Mouse (Mus musculus): ENCODE measurements around the gene Tymp. TPM values are rescaled to one million over a fixed set of nuclear protein-coding genes. Genes with fewer than 3 reads are reported as not detected.

The Tymp gene
- 1.2 and 1.3 TPM in 2 replicates for polyA plus RNA-seq (2015; fragmentation: Nextera tagmentation; extraction: Ambion mirVana)

- ATAC-seq (replicated peaks; ENCODE audit: insufficient number of reproducible peaks, insufficient read depth, low FRiP score, low read depth) = no peak
- Histone ChIP-seq H3K4me2 (peak within 1 kb of the TSS; percentile 25; the same call in 1 of the 2 replicates), H3K4me3 (no peak within 1 kb of the TSS), H3K27me3 (peaks cover 56% of the 10 kb centered on the region), H3K4me1 (replicated peaks) (peaks cover 42% of the 10 kb centered on the region), H3K36me3 (peaks cover 7% of the 10 kb centered on the region), H3K27ac (no peak within 1 kb of the TSS), H3K9ac (no peak within 1 kb of the TSS), H3K9me3 (replicated peaks) (no peaks in the 10 kb centered on the region)
- 28% methylated on average over 16 of the region's 16 CpGs for WGBS
These were observed at the start of gene Tymp for GRCm38 (mm10) chr15:89376957-89377356. Gene Tymp, minus strand, starts transcription at chr15:89377039.

GRCm38 (mm10) chr15:89425711-89426121 lies 48.9 kb upstream of the Tymp start, which contains the start of gene Cpt1b:
Gene Cpt1b, minus strand, starts transcription at chr15:89425863.
- Histone ChIP-seq H3K4me1 (replicated peaks) (peaks cover 53% of the 10 kb centered on the region), H3K4me3 (peak within 1 kb of the TSS; percentile 59), H3K9me3 (replicated peaks) (no peaks in the 10 kb centered on the region), H3K36me3 (peaks cover 30% of the 10 kb centered on the region; the same call in 1 of the 2 replicates), H3K9ac (peak within 1 kb of the TSS; percentile 76), H3K27ac (peak within 1 kb of the TSS; percentile 98), H3K27me3 (no peaks in the 10 kb centered on the region), H3K4me2 (peak within 1 kb of the TSS; percentile 66)
- 31% methylated on average over 6 of the region's 6 CpGs for WGBS
- ATAC-seq (replicated peaks; ENCODE audit: insufficient number of reproducible peaks, insufficient read depth, low FRiP score, low read depth) = peak; percentile 81

- 78% methylated on average over 8 of the region's 8 CpGs for WGBS
- H3K4me2 ChIP-seq = peak overlapping the region; percentile 66
- peak overlapping the region; percentile 76; the same call in 1 of the 2 replicates for H3K9ac ChIP-seq
- H3K27ac ChIP-seq = peak overlapping the region; percentile 98
- peaks cover 41% of the 10 kb centered on the region for H3K36me3 ChIP-seq
- H3K27me3 ChIP-seq = no peaks in the 10 kb centered on the region
- no peaks in the 10 kb centered on the region for H3K9me3 ChIP-seq (replicated peaks)
- peaks cover 46% of the 10 kb centered on the region for H3K4me1 ChIP-seq (replicated peaks)
- H3K4me3 ChIP-seq = peak overlapping the region; percentile 59
- no peak for ATAC-seq (replicated peaks; ENCODE audit: insufficient number of reproducible peaks, insufficient read depth, low FRiP score, low read depth)
These were observed 47.8 kb upstream of the Tymp start for GRCm38 (mm10) chr15:89424621-89425020.

- H3K36me3 ChIP-seq = peaks cover 59% of the 10 kb centered on the region
These were observed 45.1 kb upstream of the Tymp start for GRCm38 (mm10) chr15:89421938-89422337.

GRCm38 (mm10) chr15:89415282-89415681 lies 38.4 kb upstream of the Tymp start:
- H3K27ac ChIP-seq = peak overlapping the region; percentile 83
- peaks cover 22% of the 10 kb centered on the region for H3K4me1 ChIP-seq (replicated peaks)
- ATAC-seq (replicated peaks; ENCODE audit: insufficient number of reproducible peaks, insufficient read depth, low FRiP score, low read depth) = peak; percentile 48; the same call in 1 of the 2 replicates
- H3K9me3 ChIP-seq (replicated peaks) = no peaks in the 10 kb centered on the region
- 42% methylated on average over 8 of the region's 8 CpGs for WGBS
- no peak overlapping the region for H3K9ac ChIP-seq
- H3K4me3 ChIP-seq = no peak overlapping the region
- peaks cover 38% of the 10 kb centered on the region for H3K36me3 ChIP-seq
- H3K4me2 ChIP-seq = peak overlapping the region; percentile 26; the same call in 1 of the 2 replicates
- no peaks in the 10 kb centered on the region for H3K27me3 ChIP-seq

More at GRCm38 (mm10) chr15:89421938-89422337, 45.1 kb upstream of the Tymp start:
- Histone ChIP-seq H3K9me3 (replicated peaks) (no peaks in the 10 kb centered on the region), H3K27me3 (no peaks in the 10 kb centered on the region), H3K4me1 (replicated peaks) (peaks cover 38% of the 10 kb centered on the region), H3K9ac (no peak overlapping the region), H3K27ac (no peak overlapping the region), H3K4me3 (no peak overlapping the region), H3K4me2 (no peak overlapping the region)
- ATAC-seq (replicated peaks; ENCODE audit: insufficient number of reproducible peaks, insufficient read depth, low FRiP score, low read depth) = no peak
- WGBS = 92% methylated on average over 9 of the region's 9 CpGs

GRCm38 (mm10) chr15:89410118-89410517 lies 33.3 kb upstream of the Tymp start, which contains the start of gene Syce3:
Gene Syce3, minus strand, starts transcription at chr15:89410503.
- 76% methylated on average over 24 of the region's 24 CpGs for WGBS
- Histone ChIP-seq H3K27me3 (no peaks in the 10 kb centered on the region), H3K9me3 (replicated peaks) (peaks cover 10% of the 10 kb centered on the region; the same call in 1 of the 2 replicates), H3K27ac (no peak within 1 kb of the TSS), H3K4me2 (no peak within 1 kb of the TSS), H3K4me1 (replicated peaks) (peaks cover 2% of the 10 kb centered on the region; the same call in 1 of the 2 replicates), H3K9ac (no peak within 1 kb of the TSS), H3K36me3 (no peaks in the 10 kb centered on the region), H3K4me3 (no peak within 1 kb of the TSS)
- no peak; the same call in 1 of the 2 replicates for ATAC-seq (replicated peaks; ENCODE audit: insufficient number of reproducible peaks, insufficient read depth, low FRiP score, low read depth)

- Histone ChIP-seq H3K27ac (no peak overlapping the region), H3K27me3 (no peaks in the 10 kb centered on the region), H3K4me1 (replicated peaks) (no peaks in the 10 kb centered on the region), H3K9me3 (replicated peaks) (peaks cover 10% of the 10 kb centered on the region; the same call in 1 of the 2 replicates), H3K4me2 (no peak overlapping the region), H3K9ac (no peak overlapping the region), H3K36me3 (no peaks in the 10 kb centered on the region), H3K4me3 (no peak overlapping the region)
- no peak for ATAC-seq (replicated peaks; ENCODE audit: insufficient number of reproducible peaks, insufficient read depth, low FRiP score, low read depth)
These were observed 29.9 kb upstream of the Tymp start for GRCm38 (mm10) chr15:89406691-89407090.

GRCm38 (mm10) chr15:89404831-89405623 lies 28.2 kb upstream of the Tymp start:
- peaks cover 10% of the 10 kb centered on the region; the same call in 1 of the 2 replicates for H3K9me3 ChIP-seq (replicated peaks)
- H3K9ac ChIP-seq = no peak overlapping the region
- no peak overlapping the region for H3K27ac ChIP-seq
- H3K4me3 ChIP-seq = no peak overlapping the region
- no peaks in the 10 kb centered on the region for H3K36me3 ChIP-seq
- no peaks in the 10 kb centered on the region for H3K4me1 ChIP-seq (replicated peaks)
- H3K4me2 ChIP-seq = no peak overlapping the region
- H3K27me3 ChIP-seq = no peaks in the 10 kb centered on the region
- ATAC-seq (replicated peaks; ENCODE audit: insufficient number of reproducible peaks, insufficient read depth, low FRiP score, low read depth) = no peak
- 74% methylated on average over 10 of the region's 10 CpGs for WGBS

GRCm38 (mm10) chr15:89402471-89402870 lies 25.6 kb upstream of the Tymp start:
- Histone ChIP-seq H3K9ac (no peak overlapping the region), H3K36me3 (no peaks in the 10 kb centered on the region), H3K4me3 (no peak overlapping the region), H3K27ac (no peak overlapping the region), H3K9me3 (replicated peaks) (peaks cover 4% of the 10 kb centered on the region; the same call in 1 of the 2 replicates), H3K4me1 (replicated peaks) (no peaks in the 10 kb centered on the region), H3K27me3 (no peaks in the 10 kb centered on the region), H3K4me2 (no peak overlapping the region)
- ATAC-seq (replicated peaks; ENCODE audit: insufficient number of reproducible peaks, insufficient read depth, low FRiP score, low read depth) = no peak
- 79% methylated on average over 1 of the region's 1 CpGs for WGBS

- 65% methylated on average over 1 of the region's 1 CpGs for WGBS
- Histone ChIP-seq H3K4me1 (replicated peaks) (no peaks in the 10 kb centered on the region), H3K4me2 (no peak overlapping the region), H3K4me3 (no peak overlapping the region), H3K9ac (no peak overlapping the region), H3K27ac (no peak overlapping the region), H3K9me3 (replicated peaks) (no peaks in the 10 kb centered on the region), H3K27me3 (no peaks in the 10 kb centered on the region), H3K36me3 (no peaks in the 10 kb centered on the region)
- no peak for ATAC-seq (replicated peaks; ENCODE audit: insufficient number of reproducible peaks, insufficient read depth, low FRiP score, low read depth)
These were observed 22.9 kb upstream of the Tymp start for GRCm38 (mm10) chr15:89399716-89400115.

GRCm38 (mm10) chr15:89398146-89398545 lies 21.3 kb upstream of the Tymp start:
- Histone ChIP-seq H3K27me3 (no peaks in the 10 kb centered on the region), H3K4me1 (replicated peaks) (no peaks in the 10 kb centered on the region), H3K9me3 (replicated peaks) (no peaks in the 10 kb centered on the region), H3K9ac (no peak overlapping the region), H3K27ac (no peak overlapping the region), H3K4me3 (no peak overlapping the region), H3K4me2 (no peak overlapping the region), H3K36me3 (no peaks in the 10 kb centered on the region)
- 73% methylated on average over 2 of the region's 2 CpGs for WGBS
- no peak for ATAC-seq (replicated peaks; ENCODE audit: insufficient number of reproducible peaks, insufficient read depth, low FRiP score, low read depth)
